Mouse (Mus musculus): ENCODE results near the gene Spata31d1a.
"Not testable (repeated sequence)": the region's sequence is repeated elsewhere in the genome, so short reads cannot be mapped to it uniquely, and the experiment has no call there.

Spata31d1a gene

DNA sequence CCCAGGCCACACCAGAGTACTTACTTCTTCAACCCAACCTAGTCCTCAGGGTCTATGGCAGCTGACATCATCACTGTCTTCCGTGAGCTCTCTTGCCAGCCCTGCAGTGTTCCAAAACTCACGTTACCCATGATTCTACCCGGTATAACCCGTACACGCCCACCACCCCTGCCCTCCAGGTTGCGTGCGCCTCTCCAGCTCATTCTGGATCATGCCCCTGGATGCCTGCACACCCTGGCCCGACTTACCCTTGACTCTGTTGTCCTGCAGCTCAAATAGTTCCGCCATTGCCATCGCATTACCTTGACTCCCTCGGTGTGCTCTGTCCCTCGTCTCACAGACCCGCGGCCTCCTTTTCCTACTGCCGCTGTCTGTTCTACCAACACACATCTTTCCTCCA lies at the start of gene Spata31d1a:
TSS of gene Spata31d1a (minus strand) at position 101 of the 400 bp plus-strand sequence.
- no peak for DNase-seq (ENCODE audit: low spot score in 2 of 2)

DNA sequence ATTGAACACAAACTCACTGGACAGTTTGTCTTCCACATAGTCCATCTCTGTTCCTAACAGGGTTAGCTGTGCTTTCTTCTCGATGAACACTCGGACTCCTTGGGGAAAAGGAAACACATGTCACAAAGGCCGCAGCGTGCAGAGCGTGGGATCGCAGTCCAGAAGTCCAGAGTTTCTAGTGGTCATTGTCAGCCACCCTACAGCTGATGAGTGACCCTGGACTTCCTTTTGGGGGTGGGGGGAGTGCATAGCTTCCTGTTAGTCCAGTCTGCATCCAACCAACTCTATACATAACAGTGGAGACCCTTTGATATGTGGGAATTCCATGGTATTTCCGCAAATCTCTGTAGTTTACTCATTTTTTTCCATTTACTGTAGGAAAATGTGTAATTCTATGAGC lies 46.8 kb upstream of the Spata31d1a start:
- DNase-seq (ENCODE audit: low spot score in 2 of 2) = peak in 1 of 2 experiments; percentile 16

DNA sequence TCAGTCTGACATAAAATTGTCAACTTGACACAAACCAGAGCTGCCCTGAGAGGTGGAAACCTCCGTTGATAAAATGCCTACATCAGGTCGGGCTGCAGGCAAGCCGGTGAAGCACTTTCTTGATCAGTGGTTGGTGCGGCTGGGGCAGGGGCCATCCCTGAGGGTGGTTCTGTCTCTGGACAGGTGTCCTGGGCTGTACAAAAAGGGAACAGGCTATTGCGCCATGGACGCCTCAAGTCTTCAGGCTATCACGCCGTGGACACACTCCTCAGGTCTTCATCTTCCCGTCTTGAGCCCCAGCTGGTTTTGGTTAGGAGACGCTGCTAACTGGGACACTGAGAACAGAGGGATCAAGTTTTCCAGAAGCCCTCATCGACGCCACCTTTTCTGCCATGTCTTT lies 40.2 kb upstream of the Spata31d1a start:
- no peak for DNase-seq (ENCODE audit: low spot score in 2 of 2)

DNA sequence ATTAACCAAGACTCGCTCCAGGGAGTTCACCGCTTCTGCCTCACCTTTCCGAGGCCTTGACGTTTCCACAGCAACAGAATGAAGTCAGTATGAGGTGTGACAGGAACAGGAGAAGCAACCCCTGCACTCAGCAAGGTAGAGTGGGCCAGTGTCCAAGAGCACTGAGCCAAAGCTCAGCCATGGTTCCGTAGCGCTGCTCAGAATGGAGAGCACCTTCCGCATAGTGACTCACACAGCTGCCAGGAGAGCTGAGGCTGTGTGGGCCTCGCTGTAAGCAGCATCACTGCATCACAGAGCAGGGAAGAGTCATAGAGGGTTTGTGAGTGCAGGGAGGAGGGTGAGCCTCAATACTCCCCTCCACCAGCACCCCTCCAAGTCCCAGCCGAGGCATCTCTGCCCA lies 36.6 kb upstream of the Spata31d1a start, which contains the start of gene 1700014D04Rik:
TSS of gene 1700014D04Rik (minus strand) at position 42 of the 400 bp plus-strand sequence.
- no peak for DNase-seq (ENCODE audit: low spot score in 2 of 2)

DNA sequence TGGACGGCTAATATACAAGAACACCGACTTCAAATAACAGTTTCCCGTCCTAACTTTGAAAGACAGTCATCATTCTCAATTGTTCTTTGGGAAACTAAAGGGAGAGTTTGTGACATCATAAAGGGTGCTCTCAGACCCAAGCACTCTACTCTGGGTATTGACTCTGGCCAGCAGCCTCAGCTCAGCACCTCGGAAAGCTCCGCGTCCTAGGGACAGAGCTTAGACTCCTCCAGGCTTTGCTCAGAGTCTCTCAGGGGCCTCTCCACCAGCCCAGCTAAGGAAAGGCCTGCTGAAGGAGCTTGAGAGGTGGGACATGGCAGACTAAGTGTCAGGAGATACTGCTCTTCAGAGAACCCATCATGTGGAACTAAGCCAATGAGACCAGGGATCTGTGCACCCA lies 36.0 kb upstream of the Spata31d1a start:
- DNase-seq (ENCODE audit: low spot score in 2 of 2) = no peak

DNA sequence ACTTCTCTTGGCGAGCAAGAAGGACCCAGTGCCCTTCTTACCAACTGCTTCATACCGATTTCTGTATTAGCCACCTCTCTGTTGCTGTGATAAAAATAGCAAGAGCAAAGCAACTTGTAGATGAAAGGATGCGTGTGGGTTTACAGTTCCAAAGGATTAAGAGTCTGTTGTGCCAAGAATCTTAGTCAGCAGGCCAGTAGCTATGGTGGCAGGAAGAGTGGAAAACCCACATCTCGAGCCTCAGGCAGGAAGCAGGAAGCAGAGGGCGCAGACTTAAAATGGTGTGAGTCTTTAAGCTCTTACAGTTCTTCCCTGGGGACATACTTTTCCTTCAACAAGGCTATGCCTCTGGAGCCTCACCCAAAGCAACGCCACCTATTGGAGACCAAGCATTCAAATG lies 35.3 kb upstream of the Spata31d1a start:
- no peak for DNase-seq (ENCODE audit: low spot score in 2 of 2)

DNA sequence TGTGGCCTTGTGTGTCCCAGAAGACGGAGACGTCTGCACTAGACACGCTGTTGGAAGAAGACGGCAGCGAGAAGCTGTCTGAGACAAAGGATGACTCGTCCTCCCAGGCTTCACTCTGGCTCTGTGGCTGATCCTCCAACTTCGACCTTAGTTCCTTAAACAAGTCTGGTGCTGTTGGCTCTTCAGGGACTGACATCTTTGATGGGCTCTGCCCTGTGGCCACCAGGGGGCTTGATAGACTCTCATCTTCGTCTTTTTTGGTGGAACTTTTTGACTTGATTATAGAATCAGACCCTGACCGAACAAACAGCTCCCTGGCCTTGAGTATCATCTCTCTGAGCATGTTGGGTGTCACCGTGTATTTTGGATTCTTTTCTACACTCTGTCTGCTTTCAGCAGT lies 31.6 kb upstream of the Spata31d1a start:
- DNase-seq (ENCODE audit: low spot score in 2 of 2) = no peak

DNA sequence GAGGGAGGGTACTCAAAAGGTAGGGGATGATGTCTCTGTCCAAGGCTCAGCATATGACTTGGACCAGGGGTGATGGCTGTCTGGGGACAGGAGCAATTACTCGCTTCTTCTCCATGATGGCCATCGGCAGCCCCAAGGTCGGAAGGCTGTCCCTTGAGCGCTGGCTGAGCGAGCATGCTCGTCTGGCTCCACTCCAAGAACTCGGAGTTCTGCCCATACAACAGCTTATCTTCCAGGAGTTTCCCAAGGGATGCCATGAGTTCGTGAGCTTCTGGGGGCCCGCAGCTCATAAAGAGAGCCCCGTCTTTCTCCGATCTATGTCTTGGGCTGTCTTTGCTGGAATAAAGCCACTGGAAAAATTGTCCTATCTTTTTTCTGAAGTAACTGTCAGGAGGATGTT lies 31.0 kb upstream of the Spata31d1a start:
- DNase-seq (ENCODE audit: low spot score in 2 of 2) = peak; percentile 40 to 47

DNA sequence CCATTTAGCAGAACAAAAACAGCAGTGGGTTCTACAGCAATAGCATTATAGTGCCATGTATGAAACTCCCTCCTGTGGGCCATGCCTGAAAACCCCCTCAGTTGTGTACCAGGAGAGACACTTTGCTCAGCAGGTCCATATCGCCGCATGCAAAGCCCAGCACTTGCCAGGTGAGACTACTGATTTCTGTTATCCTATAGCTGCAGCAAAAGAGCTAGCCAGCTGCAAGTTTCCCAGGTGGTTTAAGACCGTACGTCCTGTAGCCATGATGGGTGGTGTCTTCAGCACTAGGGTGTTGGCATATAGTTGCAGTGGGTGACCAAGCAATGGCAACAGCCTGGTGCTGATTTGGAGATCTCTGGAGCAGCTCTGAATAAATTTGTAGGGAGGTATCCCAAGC lies 29.3 kb upstream of the Spata31d1a start:
- DNase-seq (ENCODE audit: low spot score in 2 of 2) = no peak

DNA sequence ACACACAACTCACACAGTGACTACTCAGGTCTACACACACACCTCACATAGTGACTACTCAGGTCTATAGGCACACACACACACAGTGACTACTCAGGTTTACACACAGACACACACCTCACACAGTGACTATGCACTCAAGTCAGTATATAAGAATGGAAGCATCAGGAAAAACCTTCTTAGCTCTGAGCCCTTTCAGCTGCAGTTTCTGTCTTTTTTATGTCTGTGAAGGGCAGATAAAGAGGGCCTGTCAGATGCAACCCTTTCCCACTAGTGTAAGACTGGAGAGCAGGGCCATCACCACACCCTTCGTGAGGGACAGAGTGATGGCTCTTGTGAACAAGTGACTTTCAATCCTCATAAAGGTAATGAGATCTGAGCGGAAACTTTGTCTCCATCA lies 28.3 kb upstream of the Spata31d1a start:
- DNase-seq (ENCODE audit: low spot score in 2 of 2) = no peak

DNA sequence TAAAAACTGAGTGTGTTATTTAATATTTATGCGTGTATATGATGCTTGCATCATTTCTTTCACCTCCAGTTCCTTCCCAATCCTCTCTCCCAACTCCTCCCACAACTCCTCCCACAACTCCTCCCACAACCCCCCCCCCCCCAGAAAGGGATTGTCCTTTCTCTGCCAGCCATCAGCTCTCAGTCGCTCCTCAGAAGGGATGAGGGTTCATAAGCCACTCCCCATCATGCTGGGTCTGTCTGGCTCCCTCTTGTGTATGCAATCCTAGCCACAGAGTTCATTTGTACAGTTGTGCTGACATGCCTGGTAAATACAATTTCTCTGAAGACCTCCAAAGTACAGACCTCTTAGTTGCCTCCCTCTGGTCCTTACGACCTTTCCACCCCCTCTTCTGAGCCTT lies 25.1 kb upstream of the Spata31d1a start:
- no peak for DNase-seq (ENCODE audit: low spot score in 2 of 2)

DNA sequence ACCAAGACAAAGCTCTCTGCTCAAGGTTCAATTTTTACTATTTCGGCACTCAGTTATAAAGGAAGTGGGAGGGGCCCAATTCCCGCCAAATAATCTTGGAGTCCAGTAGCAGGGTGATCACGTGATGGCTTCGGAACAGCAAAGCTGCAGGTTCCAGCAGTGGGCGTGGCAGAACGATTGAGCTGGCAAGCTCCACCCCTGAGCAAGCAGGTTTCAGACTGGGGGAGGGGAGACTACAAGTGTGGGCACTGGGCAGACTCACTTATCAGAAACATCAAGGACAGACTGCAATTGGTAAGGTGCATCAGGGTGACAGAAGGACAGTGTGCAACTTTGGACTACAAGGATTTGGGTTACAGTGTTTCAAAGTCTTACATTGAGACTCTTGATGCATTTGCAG lies 24.2 kb upstream of the Spata31d1a start:
- DNase-seq (ENCODE audit: low spot score in 2 of 2) = not testable (repeated sequence)

DNA sequence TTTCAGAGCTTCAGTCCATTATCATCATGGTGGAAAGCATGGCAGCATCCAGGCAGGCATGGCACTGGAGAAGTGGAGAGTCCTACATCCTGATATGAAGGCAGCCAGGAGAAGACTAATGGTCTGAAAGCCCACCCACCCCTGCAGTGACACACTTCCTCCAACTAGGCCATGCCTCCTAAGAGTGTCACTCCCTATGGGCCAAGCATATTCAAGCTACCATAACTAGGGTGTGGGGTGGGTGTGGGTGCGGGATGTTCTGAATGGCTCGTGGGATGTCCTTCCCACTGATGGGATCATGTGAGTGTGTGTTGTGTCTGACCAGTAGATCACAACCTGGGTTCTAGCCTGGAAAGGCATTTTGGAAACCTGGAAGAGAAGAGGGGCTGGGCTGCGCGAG lies 23.8 kb upstream of the Spata31d1a start:
- DNase-seq (ENCODE audit: low spot score in 2 of 2) = no peak

DNA sequence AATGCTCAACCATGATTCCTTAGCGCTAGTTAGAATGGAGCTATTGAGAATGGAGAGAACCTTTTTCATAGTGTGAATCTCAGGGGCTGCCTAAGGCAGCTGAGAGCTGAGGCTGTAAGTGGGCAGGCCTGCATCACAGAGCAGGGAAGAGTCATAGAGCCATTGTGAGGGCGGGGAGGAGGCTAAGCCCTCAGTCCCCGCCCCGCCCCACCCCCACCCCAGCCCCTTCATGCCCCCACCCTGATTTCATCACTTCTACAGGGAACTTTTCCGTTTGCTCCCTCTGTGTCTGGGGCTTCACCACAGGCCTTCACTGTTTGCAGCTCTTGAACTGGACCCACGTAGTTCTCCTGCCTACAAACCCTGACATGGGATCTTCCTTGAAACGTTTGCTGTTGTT lies 21.5 kb upstream of the Spata31d1a start, which contains the start of gene Spata31d1d:
TSS of gene Spata31d1d (minus strand) at position 101 of the 400 bp plus-strand sequence.
- DNase-seq (ENCODE audit: low spot score in 2 of 2) = no peak

DNA sequence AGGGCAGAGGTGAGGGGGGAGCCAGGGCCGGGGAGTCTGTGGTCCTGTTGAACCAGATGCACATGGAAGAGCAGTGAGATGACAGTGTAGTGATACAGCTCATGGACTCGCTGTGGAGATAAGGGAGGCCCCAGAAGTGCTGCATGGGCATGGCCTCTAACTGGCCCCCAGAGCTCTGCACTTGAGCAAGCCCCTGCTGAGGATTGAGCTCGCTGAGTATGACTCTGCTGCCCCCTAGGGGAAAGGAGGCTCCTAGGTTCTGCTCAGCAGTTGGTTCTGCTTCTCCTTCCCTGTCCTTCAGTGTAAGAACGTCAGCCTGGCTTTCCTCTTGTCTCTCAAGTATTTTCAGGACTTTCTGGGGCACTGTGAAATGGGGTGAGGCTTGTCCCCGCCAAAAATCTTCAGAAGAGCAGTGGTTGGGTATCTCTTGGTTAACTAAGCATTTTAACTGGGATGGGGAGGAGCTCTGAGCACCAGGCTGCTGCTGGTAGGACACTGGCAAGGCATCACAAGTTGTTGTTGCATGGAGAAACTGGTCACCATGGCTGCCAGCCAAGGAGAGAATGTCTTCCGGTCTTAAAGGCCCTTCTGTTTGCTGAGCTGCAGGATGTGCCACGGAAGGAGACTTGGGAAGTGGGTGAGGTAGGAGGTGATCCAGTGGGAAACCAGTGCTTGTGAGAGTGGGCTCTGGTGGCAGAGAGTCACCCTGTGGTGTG lies 18.4 kb upstream of the Spata31d1a start:
- peak; percentile 53 to 73 for DNase-seq (ENCODE audit: low spot score in 2 of 2)

DNA sequence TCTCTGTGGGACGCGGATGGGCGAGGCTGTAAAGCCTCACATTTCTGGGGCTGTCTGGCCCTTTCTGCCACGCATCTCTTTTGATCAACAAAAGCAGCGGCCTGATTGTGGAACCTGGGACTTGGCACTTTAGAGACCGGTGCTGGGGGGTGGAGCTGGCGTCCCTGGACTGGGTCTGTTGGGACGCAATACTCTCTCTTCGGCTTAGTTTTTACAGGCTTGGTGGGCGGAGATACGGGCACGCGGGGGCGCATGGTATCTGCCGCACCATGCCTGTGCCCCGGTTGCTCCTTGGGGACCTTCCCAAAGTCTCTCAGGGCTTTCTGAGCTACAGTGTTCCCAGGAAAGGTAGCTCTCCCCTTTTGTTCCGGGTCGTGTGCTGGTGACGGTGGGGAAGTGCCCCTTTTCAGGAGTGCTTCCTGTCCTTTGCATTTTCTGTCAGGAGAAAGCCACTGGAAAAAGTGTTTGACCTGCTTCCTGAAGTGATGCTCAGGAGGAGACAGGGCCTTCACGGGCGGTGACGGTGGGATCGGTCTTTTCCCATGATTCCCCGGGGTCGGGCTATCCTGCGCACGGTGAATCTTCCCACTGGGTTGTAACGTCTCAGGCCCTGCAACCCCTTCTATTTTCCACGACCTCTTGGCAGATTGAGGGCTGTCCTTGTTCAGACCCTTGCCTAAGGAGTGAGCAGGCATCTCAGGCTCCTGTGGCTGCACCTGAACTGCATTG lies 16.2 kb upstream of the Spata31d1a start:
- DNase-seq (ENCODE audit: low spot score in 2 of 2) = no peak

DNA sequence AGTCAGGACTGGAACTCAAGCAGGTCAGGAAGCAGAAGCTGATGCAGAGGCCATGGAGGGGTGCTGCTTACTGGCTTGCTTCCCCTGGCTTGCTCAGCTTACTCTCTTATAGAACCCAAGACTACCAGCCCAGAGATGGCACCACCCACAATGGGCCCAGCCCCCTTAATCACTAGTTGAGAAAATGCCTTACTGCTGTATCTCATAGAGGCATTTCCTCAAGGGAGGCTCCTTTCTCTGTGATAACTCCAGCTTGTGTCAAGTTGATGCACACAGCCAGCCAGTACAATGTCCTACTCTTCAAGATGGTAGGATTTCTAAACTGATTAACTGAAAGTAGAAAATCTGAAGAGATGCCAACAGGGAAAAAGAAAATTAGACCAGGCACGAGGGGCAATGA lies 12.0 kb upstream of the Spata31d1a start:
- not testable (repeated sequence) for DNase-seq (ENCODE audit: low spot score in 2 of 2)

DNA sequence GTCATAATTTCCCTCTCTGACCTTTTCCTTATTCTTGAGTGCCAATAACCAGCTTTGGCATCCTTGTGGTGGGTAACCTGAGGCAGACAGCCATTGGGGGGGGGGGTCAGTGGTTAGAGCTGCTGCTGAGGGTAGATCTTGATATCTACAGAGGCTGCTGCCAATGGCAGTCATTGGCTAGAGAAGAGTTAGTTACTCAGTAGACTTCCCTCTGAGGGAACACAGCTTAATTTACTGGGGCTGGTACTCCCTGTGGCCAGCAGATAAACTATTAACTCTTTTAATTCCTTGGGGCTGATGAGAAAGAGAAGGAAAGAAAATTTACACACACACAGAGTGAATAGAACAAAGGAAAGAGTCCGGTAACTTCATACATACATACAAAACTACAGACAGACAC lies 9.3 kb upstream of the Spata31d1a start:
- DNase-seq (ENCODE audit: low spot score in 2 of 2) = no peak

DNA sequence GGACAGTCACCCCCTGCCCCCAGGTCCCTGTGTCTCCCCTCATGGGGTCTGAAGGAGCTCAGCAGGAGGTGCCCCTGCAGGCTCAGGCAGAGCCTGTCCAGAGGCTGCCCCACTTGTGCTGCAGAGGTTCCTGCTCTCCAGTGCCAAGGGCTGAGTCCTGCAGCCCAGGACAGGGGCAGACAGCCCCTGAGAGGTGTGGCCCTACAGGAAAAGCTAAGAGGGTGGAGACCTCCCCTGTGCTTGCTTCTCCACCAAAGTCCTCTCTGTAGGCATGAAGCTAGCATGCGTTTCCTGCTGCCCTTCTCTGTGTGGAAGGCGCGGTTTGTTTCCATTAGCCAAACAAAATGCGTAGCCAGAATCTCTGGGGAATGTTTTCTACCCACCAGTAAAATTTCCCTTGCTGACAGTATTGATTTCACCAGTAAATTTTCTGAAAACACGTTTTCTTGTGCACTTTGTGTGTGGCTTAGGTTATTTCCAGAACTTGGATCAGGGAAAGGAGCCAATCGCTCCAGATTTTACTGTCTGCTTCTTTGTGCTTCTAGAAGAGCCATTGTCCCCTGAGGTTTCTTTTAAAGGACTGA lies 8.8 kb upstream of the Spata31d1a start:
- peak; percentile 34 to 48 for DNase-seq (ENCODE audit: low spot score in 2 of 2)

DNA sequence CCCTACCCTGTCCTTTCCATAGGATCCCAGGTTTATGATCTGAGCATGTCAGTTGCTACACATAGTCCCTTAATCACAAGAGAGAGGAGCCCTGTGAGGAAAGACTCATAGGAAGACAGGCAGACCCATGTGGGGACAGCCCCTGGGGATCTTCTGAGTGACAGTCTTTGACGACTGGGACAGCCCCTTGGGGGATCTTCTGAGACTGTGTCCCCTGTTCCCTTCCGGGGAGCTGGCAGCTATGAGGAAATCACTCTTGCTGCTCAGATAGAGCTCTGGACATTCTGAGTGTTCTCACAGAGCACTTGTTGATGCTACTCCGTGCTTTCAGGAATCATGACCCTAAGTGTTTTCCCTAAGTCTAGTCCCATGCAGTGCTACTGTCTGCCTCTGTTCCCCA lies 3.6 kb upstream of the Spata31d1a start:
- DNase-seq (ENCODE audit: low spot score in 2 of 2) = no peak

DNA sequence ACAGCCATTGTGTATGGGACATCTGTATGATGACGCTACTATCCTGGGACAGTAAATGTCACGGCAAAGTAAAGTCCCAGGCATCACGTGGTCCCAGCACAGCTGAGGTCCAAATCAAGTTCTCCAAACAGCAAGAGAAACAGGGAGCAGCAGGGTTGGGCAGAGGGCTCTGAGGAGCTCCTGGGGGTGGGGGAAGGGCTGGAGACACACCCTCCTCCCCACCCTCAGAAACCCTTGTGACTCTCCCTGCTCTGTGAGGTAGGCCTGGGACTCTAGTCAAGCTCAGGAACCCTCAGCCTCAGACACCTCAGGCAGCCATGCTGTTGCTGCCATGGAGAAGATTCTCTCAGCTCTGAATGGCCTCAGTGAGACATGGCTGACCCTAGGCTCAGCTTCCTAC lies 1.9 kb upstream of the Spata31d1a start, which contains the start of gene Spata31d1b:
TSS of gene Spata31d1b (plus strand) at position 301 of the 400 bp plus-strand sequence.
- not testable (repeated sequence) for DNase-seq (ENCODE audit: low spot score in 2 of 2)

DNA sequence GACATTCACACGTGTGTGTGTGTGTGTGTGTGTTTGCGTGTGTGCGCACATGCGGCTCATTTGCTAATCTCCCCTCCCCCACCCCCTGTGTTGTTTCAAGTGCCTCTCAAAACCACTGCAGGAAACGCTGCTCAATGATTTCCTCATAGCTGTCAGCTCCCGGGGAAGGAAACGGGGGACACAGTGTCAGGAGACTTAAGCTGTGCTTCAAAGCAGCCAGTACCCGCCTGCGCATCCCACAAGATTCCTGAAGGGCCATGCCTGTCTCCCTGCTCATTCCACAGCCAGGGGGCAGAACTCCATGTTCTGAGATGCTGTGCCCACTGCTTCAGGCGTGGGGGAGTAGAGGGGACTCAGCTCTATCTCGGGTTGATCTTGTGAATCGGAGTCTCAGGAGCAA lies 5.6 kb downstream of the Spata31d1a start:
- DNase-seq (ENCODE audit: low spot score in 2 of 2) = no peak

DNA sequence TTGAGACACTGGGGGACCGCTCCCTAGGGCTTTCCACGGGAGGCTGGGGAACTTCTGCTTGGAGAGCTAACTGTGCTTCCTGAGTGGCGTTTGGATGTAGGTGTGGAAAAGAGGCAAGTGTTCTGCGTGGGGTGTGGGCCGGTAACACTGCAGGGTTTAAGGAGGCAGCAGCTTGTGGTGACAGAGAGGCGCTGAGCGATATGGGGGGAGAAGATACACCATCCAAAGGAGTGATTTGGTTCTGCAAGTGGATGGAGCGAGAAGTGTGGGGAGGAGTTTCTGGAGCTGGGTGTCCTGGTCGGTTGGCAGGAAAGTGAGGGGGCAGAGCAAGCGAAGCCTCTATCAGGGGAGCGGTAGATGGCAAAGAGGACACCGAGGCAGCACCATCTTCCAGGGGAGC lies 6.6 kb downstream of the Spata31d1a start:
- no peak for DNase-seq (ENCODE audit: low spot score in 2 of 2)

All from heart, adult 9 months (tissue).